Mouse (Mus musculus): ENCODE data around the gene H2-Ob.

Gene H2-Ob

DNA sequence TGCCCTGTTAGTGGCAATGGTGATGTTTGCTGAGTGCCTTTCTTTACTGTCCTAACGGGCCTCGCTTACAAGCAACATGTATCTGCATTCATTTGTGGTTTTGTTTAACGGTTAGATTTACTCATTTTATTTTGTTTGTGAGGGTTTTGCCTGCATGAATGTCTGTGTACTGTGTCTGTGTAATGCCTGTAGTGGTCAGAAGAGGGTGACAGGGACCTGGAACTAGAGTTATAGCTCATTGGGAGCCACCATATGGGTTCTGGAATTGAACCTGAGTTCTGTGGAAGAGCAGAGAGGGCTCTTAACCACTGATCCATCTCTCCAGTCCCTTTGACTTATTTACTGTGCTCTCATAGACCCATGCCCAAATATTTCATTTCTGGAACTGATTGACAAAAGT, 8.3 kb downstream of the H2-Ob start:
- DNase-seq = no peak

DNA sequence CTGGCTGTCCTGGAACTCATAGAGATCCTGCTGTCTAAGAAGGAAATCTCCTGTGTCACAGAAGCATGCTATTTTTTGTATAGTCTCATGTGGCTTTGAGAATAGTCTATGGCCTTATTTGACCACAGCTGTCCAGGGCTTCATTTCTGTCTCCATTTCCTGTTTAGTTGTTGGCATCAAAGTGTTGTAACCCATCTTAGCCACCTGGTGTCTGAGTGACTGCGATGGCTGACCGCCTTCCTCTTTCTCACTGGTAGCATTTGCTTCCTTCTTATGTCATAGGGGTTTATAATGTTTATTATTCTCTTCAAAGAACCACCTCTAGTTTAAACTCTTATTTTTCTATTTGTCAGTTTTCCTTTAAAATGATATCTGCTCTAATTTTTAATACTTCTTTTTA, 10.1 kb downstream of the H2-Ob start:
- DNase-seq = peak; percentile 34

DNA sequence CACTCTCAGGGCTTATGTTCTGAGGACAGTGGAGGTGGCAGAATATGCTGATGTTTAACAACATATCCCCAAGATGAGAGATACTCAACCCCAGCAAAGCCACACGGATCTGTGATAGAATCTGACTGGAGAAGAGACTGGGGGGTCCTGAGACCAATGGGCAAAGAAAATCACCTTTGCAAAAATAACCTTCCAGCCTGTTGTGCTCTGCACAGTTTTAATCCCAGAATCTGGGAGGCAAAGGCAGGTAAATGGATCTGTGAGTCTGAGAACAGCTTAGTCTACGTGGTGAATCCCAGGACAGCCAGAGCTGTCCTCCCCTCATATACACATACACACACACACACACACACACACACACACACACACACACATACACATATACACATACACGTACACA, 10.7 kb downstream of the H2-Ob start:
- DNase-seq = no peak

DNA sequence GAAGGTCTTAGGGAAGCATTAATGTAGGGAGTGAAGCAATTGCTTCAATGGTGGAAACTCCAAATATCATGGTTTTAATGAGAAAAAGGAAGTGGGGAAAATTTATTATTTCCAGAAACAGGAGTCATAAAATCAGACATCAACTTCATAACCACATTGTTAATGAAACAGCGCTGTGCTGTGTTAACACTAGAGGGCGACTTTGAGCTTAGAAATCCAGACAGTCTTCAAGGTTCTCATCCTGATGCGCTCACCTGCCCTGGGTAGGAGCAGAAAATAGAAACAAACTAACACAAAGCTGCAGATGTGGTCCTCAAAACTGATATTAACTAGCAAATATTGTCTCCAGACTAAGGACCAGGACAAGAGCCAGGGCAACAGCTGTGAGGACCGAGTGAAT, 11.2 kb downstream of the H2-Ob start:
- peak; percentile 81 for DNase-seq

DNA sequence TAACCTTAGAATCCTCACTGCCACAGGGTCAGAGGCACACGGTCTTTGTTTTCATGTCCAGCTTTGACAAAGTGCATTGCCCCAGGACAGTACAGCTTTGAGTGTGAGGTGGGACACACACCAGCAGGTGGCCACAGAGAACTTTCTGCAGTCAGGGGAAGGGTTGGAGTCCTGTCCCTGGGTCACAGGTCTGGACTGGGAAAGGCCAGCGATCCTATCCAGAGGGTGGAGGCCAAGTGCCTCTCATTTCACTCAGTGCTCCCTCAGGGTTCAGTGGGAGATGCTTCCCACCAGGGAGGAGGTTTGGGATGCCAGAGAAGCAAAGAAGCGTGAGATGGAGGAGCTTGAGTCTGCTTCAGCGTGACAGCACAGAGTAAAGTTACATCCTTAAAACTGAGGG, 13.0 kb downstream of the H2-Ob start:
- DNase-seq = no peak

DNA sequence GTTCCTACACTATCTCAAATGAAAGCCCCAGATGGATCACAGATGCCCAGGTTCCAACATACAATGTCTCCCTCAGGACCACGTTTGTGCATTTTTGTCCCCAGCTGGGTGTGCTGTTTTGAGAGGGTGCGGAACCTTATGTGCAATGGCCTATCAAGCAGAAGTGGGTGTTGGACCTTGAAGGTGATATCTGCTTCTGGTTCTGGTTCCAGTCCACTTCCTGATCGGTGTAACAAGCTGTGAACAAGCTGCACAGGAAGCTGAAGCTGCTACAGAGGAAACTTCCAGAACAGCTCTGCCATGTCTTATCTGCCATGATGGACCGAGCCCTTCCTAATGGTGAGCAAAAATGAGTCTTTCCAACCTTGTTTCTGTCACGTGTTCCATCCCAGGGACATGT, 17.8 kb downstream of the H2-Ob start:
- DNase-seq = no peak

DNA sequence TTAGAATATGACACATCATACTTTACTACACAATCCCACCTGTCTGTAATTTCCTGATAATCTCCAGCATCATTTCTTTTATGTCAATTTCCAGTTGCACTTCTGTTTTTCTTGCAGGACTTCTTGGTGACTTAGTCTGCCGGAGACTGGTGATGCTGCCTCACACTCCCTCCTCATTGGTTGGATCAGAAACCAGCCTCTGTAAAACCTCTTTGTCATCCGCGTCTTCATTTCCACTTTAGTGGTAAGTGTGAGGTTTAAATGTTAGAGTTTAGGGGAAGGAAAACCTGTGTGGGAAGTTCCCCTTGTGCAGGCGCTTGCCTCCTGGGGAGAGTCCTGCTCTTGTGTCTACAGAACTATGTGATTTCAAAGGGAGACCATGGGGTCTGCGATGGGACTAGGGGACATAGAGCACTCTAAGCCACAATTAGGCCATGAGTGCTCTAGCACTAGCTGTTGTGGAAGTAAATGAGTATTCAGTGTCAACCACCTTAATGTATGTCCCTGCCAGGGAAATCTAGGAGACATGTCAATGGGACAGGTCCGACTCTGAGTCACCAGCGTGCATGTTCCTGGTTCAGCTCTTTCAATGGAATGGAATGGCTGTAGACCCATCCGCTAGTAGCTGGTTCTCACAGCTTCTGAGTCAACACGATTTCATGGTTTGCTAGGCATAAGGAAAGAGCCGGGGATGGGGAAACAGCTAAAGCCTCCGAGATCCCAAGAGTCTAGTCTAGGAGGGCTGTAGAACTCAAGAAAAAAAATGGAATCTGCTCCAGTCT, 19.1 kb downstream of the H2-Ob start, which contains the start of gene H2-Ab1:
Gene H2-Ab1 (plus strand): TSS at position 96 of the 782 bp plus-strand sequence.
- DNase-seq = peak; percentile 93

DNA sequence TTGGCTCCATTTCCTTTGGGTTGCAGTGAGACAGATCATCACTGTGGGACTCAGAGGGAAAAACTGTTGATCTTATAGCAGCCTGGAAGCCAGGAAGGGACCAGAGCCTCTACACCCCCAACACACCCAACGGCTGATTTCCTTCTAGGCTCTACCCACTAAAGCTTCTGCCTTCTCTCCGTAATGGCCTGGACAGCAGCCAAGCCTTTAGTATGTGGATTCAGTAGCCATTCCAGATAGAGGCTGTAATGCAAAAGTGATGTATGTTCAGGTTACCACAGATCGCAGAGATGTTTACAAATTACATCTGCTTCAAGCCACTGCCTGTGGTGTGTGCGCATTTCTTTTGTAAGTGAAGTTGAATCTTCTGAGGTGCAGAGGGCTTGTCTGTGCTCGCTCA, 21.8 kb downstream of the H2-Ob start:
- no peak for DNase-seq

DNA sequence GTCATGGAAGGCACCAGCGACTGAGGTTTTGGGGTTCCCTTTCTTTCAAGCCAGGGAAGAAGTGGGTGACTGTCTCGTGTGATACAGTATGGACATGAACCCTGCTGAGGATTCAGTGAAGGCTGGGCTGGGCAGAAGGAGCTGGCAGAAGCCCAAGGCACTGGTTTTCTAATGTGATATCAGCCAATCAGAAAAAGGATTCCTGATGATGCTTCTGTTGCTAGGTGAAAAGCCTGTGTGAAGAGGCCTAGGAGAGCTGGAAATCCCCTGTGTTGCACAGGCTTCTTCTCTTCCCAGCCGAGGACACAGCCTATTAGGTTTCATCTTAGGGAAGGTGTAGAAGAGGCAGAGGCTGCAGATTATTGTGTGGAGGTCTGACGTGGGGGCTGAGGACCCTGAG, 22.8 kb downstream of the H2-Ob start:
- DNase-seq = peak; percentile 95

DNA sequence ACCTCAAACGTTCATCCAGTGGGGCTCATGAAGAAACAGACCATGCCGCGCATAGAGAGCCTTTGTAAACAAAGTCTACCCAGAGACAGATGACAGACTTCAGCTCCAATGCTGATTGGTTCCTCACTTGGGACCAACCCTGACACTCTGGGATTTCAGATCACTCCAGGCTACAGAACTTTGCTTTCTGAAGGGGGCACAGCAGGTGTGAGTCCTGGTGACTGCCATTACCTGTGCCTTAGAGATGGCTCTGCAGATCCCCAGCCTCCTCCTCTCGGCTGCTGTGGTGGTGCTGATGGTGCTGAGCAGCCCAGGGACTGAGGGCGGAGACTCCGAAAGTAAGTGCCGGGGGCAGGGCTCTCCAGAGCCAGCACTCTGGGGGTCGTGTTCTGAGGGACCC, 24.4 kb downstream of the H2-Ob start:
- DNase-seq = peak; percentile 92

DNA sequence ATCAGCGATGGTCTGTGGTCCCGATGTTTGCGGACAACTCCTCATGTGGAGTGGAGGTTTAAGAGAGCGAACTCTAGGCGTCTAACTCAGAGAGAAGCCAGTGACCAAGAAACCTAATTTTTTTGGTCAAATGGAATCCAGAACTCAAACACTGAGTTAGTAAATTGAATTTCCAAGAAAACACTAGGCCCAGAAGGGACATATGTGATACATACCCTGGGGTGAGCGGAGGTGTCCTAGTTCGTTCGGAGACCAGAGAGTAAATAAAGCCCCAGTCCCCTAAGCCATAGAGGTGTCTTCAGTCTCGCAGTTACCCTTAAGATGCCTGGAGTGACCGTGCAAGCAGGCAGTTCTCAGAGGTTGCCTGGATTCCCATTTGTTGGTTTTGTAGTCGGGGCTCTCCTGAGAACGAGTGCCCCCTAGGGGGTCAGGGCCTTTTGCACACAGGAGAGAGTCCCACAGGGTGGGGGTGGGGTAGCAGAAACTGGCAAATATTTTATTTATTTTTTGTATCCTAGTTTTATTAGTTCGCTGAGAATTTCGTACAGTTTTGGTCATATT, 25.2 kb downstream of the H2-Ob start:
- DNase-seq = peak; percentile 69

DNA sequence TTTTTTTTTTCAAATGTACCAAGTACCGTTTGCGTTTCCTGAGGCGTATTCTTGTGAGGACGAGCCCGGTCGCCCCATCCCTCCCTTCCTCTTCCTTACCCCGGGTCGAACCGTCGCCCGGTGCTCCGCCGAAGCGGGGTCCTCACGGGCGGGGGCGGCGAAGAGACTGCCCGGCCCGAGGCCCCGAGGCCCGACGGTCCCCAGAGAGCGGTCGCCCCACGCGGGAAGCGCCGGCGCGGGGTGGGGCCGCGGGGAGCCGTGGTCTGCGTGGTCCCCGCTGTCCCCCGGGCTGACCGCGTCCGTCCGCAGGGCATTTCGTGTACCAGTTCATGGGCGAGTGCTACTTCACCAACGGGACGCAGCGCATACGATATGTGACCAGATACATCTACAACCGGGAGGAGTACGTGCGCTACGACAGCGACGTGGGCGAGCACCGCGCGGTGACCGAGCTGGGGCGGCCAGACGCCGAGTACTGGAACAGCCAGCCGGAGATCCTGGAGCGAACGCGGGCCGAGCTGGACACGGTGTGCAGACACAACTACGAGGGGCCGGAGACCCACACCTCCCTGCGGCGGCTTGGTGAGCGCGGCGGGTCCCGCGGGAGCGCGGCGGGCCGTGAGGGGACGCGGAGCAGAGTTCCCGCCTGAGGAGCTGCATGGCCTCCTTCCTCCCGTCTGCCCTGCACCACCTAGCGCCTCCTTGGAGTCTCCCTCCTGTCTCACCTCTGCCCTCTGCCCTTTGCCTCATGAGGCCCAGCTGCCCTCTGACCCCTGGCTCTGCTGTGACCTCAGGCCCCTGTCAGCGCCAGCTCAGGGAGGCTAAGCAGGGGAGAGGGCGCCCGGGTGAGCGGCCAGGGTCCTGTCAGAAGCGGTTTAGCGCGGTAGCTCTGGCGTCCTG, 26.0 kb downstream of the H2-Ob start:
- no peak for DNase-seq

DNA sequence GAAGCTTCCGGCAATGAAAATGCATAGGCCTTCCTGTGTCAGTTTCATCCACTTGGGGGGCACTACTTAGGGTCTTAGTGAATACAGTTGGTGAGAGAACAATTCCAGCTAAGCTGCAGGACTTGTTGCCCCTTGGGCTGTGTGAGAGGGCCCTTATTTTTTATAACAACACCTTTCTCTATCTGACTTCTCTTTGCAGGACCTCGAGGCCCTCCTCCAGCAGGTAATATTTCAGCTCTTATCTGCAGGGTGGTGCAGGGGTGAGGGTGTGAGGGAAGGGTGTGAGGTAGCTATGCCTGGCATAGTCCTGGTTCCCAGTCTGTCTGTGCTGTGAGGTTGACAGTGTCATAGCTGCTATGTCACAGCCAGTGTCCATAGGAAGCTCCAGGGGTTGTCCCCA, 29.6 kb downstream of the H2-Ob start:
- no peak for DNase-seq

DNA sequence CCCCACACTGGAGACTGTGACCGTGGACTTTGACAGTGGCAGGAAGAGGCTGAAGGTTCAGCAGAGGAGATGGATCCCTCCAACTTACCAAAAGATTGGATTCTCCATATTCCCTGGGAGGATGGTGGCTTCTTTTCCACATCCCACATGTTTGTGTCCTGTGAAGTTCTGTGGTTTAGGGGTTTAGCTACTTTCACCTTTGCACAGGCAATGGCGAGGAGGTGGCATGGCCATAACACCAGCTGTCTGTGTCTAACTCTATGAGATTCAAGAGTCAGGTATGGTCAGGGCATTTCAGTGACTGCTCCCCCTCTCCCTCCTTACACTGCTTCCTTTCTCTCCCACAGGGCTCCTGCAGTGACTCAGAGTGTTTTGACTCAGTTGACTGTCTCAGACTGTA, 30.0 kb downstream of the H2-Ob start:
- DNase-seq = no peak

DNA sequence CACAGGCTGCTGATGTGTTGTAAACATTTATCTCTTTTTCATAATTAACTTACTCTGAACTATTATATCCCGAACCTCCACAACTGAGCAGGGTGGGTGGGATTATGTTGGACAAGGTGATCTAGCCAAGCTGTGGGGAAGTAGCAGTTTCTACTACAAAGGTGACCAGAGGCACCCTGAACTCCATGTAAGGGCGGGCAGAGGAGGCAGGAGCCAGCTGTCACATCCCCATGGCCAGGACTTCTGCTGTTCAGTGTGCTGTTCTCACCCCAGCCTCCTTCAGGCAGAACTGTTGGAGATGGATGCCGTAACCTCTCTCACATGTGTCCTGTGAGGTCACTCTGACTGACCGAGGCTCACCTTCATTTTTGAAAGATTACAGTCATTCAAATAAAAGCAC, 31.1 kb downstream of the H2-Ob start:
- DNase-seq = no peak

DNA sequence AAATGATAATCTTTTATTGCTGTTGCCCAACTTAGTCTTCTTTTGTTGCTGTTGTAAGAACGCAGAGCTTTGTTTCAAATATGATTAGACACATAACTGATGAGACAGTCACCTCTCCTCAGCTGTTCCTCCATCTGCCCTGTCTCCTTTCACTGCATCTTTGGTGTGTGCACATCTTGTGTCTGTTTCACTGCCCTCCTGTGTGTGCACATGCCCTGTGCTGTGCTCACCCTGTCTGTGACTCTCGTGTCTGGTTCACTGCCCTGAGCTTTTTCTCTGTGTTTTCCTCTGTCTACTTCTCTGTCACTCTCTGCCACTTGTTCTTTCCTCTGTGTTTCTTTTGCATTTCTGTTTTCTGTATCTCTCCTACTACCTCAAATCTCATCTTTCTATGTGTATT, 31.5 kb downstream of the H2-Ob start:
- no peak for DNase-seq

DNA sequence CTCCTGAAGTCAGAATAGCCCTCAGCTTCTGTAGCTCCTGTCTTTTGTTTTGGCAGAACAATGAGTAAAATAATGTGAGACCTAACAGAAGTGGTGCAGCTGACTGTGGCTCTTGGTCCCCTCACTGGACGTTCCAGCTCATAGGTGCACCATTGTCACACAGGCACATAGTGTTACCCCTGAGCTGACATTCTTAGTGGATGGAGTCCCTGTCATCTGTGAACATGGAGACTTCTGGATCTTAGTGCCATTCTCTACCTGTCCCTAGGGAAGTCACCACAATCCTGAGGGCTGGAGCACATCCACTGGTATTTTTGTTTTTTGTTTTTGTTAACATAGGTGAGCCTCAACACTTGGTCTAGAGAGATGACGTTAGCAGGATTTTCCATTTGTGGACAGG, 32.2 kb downstream of the H2-Ob start:
- DNase-seq = no peak

DNA sequence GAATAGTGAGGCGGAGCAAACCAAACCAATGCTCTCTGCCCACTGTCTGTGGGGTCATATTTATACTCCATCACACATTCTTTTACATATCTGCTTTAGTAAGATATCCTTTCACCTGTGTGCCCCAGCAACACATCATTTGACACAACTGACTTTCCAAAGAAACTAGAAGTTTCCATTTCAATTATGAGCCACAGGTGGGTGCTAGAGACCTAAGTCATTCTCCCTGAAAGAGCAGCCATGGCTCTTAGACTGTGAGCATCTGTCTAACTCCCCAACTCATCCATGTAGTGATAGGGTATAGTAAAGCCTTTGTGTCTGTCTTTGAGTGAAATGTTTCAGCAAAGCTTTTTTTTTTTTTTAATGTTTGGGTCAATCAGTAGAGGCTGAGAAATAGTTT, 33.4 kb downstream of the H2-Ob start:
- no peak for DNase-seq

DNA sequence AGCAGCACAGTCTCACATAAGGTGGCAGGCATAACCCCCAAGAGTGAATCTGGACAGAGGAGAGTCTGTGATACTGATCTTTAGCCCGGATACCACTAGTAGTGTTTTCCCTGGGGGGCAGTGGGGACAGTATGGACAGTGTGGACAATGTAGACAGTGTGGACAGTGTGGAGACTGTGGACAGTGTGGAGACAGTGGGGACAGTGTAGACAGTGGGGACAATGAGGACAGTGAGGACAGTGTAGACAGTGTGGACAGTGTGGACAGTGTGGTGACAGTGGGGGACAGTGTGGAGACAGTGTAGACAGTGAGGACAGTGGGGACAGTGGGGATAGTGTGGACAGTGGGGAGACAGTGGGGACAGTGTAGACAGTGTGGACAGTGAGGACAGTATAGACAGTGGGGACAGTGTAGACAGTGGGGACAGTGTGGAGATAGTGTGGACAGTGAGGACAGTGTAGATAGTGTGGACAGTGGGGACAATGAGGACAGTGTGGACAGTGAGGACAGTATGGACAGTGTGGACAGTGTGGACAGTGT, 41.9 kb downstream of the H2-Ob start:
- DNase-seq = no peak

DNA sequence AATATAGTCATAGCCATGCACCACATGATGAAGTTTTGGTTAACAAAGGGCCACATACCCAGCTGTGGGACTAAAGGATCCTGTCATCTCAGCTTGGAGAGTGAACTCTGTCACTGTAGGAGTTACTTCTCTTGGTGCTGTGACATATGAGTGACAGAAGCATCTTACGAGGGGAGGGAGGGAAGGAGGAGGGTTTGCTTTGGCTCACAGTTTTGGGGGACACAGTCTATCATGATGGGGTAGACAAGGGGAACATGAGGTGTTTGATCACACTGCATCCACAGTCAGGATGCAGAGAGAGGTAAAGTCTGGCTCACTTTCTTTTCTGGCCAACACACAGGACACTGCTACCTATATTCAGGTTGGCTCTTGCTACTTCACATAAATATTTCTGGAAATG, 43.1 kb downstream of the H2-Ob start:
- no peak for DNase-seq

DNA sequence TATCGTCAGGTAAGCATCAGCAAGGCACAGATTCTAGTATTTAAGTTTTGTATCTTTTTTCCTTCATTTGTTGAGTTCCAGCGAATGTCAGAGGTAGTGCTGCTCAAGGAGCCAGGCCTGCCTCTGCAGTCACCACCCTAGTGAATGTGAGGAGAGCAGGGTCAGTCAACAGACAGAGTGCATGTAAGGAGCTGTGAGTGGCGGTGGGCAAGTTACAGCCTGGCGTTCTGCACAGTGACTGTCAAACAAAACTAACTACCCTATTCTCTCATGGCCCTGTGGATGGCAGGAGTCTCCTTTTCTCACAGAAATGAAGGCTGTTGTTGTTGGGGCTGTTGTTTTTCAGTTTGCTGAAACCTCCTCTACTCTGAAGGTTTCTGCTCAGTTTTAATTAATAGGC, 46.7 kb downstream of the H2-Ob start:
- DNase-seq = no peak

DNA sequence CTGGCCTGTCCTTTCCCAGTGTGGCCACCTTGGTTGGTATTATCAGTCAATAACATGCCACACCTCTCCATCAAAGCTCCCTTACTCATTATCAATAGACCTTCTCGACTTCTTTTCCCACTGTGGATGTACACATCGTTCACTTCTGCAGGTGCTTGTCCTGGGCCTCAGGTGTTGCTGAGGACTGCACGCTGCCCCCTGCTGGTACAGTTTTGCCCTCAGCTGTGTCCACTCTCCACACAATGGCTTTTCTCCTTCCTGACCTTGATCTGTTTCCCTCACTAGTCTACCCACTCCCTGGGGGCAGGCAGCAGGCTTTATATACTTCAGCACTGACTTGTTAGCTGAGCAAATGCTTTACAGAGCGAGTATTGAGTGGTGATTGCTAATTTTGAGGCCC, 47.1 kb downstream of the H2-Ob start:
- peak; percentile 78 for DNase-seq

DNA sequence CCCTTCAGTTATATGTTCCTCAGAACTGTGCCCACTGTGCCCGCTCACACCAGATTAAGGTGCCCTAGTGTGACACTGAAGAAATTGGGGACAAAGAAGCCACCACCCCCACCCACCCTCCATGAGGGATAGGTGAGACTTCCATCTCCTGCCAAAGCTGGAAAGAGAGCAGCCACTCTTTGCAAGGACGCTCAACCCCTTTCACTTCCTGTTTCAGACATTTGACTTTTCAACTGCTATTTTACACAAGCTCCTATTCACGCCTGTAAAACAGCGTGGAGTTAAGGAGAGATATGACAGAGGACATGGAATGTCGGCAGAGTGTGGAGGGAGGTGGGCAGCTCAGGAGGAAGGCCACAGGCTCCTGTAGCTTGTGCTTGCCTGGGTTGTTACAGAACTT, 47.8 kb downstream of the H2-Ob start:
- DNase-seq = no peak

DNA sequence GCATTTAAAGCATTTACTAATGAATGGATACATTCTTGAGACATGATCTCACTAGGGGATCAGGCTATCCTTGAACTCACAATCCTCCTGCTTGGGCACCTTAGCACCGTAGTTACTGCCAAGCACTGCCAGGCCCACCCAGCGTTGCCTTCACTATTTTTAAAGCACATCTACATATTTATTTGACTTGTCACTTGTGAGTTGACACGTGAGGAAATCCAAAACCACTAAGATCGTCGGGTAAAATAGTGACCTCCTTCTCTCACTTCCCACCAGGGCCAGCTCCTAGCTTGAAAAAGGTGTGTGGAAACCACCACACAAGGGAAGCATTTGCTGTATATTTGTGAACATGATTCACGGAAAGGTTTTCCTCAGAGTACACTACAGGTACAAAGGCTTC, 48.3 kb downstream of the H2-Ob start:
- no peak for DNase-seq
